Mouse (Mus musculus): ENCODE results near the gene Naa30. TPM values are rescaled to one million over a fixed set of nuclear protein-coding genes. Genes with fewer than 3 reads are reported as not detected.

Gene Naa30
- polyA plus RNA-seq (2012; ENCODE audit: low replicate concordance) = 9.6 and 18.6 TPM in 2 replicates

GRCm38 (mm10) chr14:49171867-49172581, at the start of gene Naa30:
Gene Naa30 (plus strand): TSS chr14:49172226.

Other genes starting within 250 kb of the Naa30 start
- 1.2 and 8.8 TPM in 2 replicates for gene Ap5m1, start 106.1 kb upstream of the Naa30 start, polyA plus RNA-seq (2012; ENCODE audit: low replicate concordance)
- gene Exoc5, start 105.6 kb upstream of the Naa30 start, polyA plus RNA-seq (2012; ENCODE audit: low replicate concordance) = 7.5 and 7.7 TPM in 2 replicates
- gene ccdc198, start 73.2 kb downstream of the Naa30 start, polyA plus RNA-seq (2012; ENCODE audit: low replicate concordance) = not detected in 2 replicates

All from hematopoietic multipotent progenitor cell, adult 10-12 weeks (in vitro differentiated cells).